Mouse (Mus musculus) embryonic fibroblast, embryonic 13.5 days (primary cell): ENCODE measurements around the gene Cdk6.
A peak's percentile ranks its signal among the peaks of the same experiment; 100 is the strongest.

Source experiments
- CTCF ChIP-seq: IDR thresholded peaks from 2 replicates; pipeline ENCODE4 v1.5.1; 2011; ENCODE audit warnings: mild to moderate bottlenecking, control low read depth, low read length, moderate library complexity, borderline replicate concordance; ENCODE audit not compliant: insufficient read depth
- POLR2A ChIP-seq: IDR thresholded peaks from 2 replicates; pipeline ENCODE4 v1.6.1; 2011; ENCODE audit warnings: low read depth, mild to moderate bottlenecking, control low read depth, low read length, moderate library complexity

DNA sequence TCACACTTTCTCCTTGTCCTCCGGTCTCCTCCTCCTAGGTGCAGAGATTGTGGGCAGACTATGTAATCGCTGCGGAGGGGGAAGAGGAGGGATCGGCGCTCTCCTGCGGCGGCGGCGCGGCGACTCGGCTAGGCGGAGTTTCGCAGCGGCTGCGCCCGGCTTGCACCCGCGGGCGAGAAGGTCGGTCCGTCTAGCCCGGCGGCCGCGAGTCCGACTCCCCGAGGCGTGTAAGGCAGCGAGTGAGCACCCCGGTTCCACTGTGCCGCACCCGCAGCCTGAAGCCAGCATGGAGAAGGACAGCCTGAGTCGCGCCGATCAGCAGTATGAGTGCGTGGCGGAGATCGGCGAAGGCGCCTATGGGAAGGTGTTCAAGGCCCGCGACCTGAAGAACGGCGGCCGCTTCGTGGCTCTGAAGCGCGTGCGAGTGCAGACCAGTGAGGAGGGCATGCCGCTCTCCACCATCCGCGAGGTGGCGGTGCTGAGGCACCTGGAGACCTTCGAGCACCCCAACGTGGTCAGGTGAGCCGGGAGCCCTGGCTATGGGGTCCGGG lies 2.9 kb downstream of the Cdk6 start:
- TF ChIP-seq CTCF (peak; percentile 90), POLR2A (no peak; the same call in 1 of the 2 replicates)
